Mouse (Mus musculus) bone marrow macrophage, adult 2 months (primary cell): ENCODE results near the gene Olfr1389.

Experiments used
- CTCF ChIP-seq: IDR thresholded peaks from 2 replicates; pipeline ENCODE4 v1.5.1; 2012; ENCODE audit warnings: low read depth, mild to moderate bottlenecking, low read length, moderate library complexity
- POLR2A ChIP-seq: IDR thresholded peaks from 2 replicates; pipeline ENCODE4 v1.6.1; 2012; ENCODE audit warnings: mild to moderate bottlenecking, low read depth, low read length, borderline replicate concordance

GRCm38 (mm10) chr11:49422767-49423166, at the start of gene Olfr1389:
- TF ChIP-seq POLR2A (no peak), CTCF (no peak)
